Mouse (Mus musculus): ENCODE data around the gene Aqp1.

DNA sequence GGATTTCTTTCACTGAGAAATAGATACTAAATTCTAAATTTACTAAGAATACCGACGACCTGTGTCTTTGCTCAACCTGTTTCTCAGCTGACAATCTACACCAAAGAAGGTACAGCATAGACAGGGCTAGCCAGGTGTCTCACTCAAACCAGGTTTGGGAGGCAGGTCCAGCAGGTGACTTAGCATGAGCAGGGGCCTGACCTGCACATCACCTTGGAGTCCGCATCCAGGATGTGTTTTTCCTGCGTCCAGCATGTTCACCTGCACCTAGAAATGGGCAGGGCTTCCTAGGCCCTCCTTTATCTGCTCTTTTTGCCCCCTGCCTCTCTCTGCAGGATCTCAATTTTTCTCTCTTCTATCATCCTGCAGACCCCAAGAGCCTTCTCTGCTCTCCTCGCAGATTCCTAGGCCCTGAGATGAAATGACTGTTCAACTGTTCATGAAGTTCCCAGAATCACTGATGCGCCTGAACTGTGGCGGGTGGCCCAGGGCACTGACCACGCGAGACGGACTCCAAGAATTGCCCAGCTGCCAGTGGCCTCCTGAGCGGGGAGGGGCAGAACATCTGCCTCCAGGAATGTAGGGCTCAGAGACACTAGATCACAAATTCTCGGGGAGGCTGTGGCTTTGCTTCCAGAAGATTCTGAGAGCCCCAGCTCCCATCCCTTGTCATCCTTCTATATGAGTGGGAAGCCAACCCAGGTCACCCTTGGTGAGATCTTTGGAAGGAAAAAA is 17.6 kb downstream of the Aqp1 start:
- no peak for TF ChIP-seq CTCF (IDR thresholded peaks at IDR 0.05; ENCODE audit: extremely low read depth, insufficient read length, insufficient replicate concordance, low read depth, low read length)
- no peak for TF ChIP-seq POLR2A (IDR thresholded peaks at IDR 0.05; ENCODE audit: low read depth, low read length)
